Mouse (Mus musculus) stomach, postnatal 0 days (tissue): Measurements from ENCODE around the gene Kif19a.

Experiments
- CTCF ChIP-seq: IDR thresholded peaks from 2 replicates; pipeline ENCODE4 v1.5.1; 2016; ENCODE audit warnings: antibody characterized with exemption, low read depth, mild to moderate bottlenecking, moderate library complexity
- EP300 ChIP-seq: optimal IDR thresholded peaks from 2 replicates; pipeline ENCODE3; 2016; ENCODE audit warnings: antibody characterized with exemption

GRCm38 (mm10) chr11:114764820-114765818 is at the start of gene Kif19a:
- no peak for TF ChIP-seq EP300
- TF ChIP-seq CTCF = peak; percentile 5; the same call in 1 of the 2 replicates
